Mouse (Mus musculus): Measurements from ENCODE around the gene Dock10. TPM values are rescaled to one million over a fixed set of nuclear protein-coding genes. Genes with fewer than 3 reads are reported as not detected.

The Dock10 gene
- polyA plus RNA-seq, 2 experiments, result 8.2 to 9.1 TPM

GRCm38 (mm10) chr1:80453971-80454370 lies 304.4 kb downstream of the Dock10 start:
- DNase-seq (ENCODE audit: low spot score) (no peak), ATAC-seq (ENCODE audit: low FRiP score, low read depth) (no peak)
- no peak overlapping the region for H3K9ac ChIP-seq (ENCODE audit: low read depth, low read length, severe bottlenecking)
- no peaks in the 10 kb centered on the region for H3K27me3 ChIP-seq (ENCODE audit: control insufficient read depth, insufficient read depth, low read length)
- H3K9me3 ChIP-seq (ENCODE audit: control insufficient read depth, low read length), result no peaks in the 10 kb centered on the region
- no peak overlapping the region for H3K4me3 ChIP-seq (replicated peaks; ENCODE audit: low read length)
- no peaks in the 10 kb centered on the region for H3K4me1 ChIP-seq (ENCODE audit: control insufficient read depth, insufficient read depth, low read length)
- no peaks in the 10 kb centered on the region for H3K36me3 ChIP-seq (ENCODE audit: control insufficient read depth, insufficient read depth, low read length)
- TF ChIP-seq POLR2A (IDR thresholded peaks at IDR 0.05; ENCODE audit: borderline replicate concordance, extremely low read depth, insufficient read depth, insufficient read length), result no peak
- no peak overlapping the region for H3K27ac ChIP-seq (replicated peaks; ENCODE audit: low read depth, low read length)
- WGBS, result 74% methylated on average over 2 of the region's 2 CpGs
- no peak overlapping the region for H3K4me2 ChIP-seq (replicated peaks; ENCODE audit: low read depth, low read length, severe bottlenecking)

GRCm38 (mm10) chr1:80451914-80452549 lies 306.3 kb downstream of the Dock10 start:
- no peaks in the 10 kb centered on the region for H3K36me3 ChIP-seq (ENCODE audit: control insufficient read depth, insufficient read depth, low read length)
- TF ChIP-seq POLR2A (IDR thresholded peaks at IDR 0.05; ENCODE audit: borderline replicate concordance, extremely low read depth, insufficient read depth, insufficient read length), result no peak
- no peak overlapping the region for H3K4me2 ChIP-seq (replicated peaks; ENCODE audit: low read depth, low read length, severe bottlenecking)
- H3K9me3 ChIP-seq (ENCODE audit: control insufficient read depth, low read length), result no peaks in the 10 kb centered on the region
- no peak overlapping the region for H3K9ac ChIP-seq (ENCODE audit: low read depth, low read length, severe bottlenecking)
- DNase-seq (ENCODE audit: low spot score) (no peak), ATAC-seq (ENCODE audit: low FRiP score, low read depth) (no peak)
- H3K27ac ChIP-seq (replicated peaks; ENCODE audit: low read depth, low read length), result no peak overlapping the region
- no peaks in the 10 kb centered on the region for H3K27me3 ChIP-seq (ENCODE audit: control insufficient read depth, insufficient read depth, low read length)
- no peaks in the 10 kb centered on the region for H3K4me1 ChIP-seq (ENCODE audit: control insufficient read depth, insufficient read depth, low read length)
- no peak overlapping the region for H3K4me3 ChIP-seq (replicated peaks; ENCODE audit: low read length)
- 81% methylated on average over 1 of the region's 1 CpGs for WGBS

Data from limb, embryonic 14.5 days (tissue).